Mouse (Mus musculus): ENCODE measurements at regions not wholly inside any gene's neighbourhood (a gene's known extent, or its start where the extent isn't known, plus 50 kb on each side); places are given as distances from the start of the nearest gene placed in this dataset.

DNA sequence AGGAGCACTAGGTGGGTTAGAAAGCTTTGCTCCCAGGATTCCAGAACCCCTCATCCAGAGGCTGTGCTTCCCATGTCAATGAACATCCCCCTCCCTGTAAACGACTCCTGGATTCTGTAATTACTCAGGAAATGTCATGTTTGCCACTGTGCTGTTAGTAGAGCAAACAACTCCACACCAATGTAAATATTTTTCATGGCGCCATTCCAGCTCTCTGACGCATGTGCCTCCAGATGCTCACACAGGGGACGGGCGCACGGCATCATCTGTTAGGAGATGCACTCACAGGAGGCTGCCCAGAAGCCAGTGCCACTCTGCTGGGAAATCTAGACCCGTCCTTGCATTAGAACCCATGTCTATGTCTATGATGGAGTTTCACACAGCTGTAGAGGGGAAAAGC is 51.3 kb upstream of the Rpl10-ps3 start:
- TF ChIP-seq E2F4 (IDR thresholded peaks at IDR 0.05; ENCODE audit: insufficient replicate concordance, low read depth, low read length), result no peak
- no peak for TF ChIP-seq KAT2A (IDR thresholded peaks at IDR 0.05; ENCODE audit: insufficient replicate concordance, low read length)
- no peak for TF ChIP-seq CTCF (conservative IDR thresholded peaks at IDR 0.05 in 1 of 2, IDR thresholded peaks at IDR 0.05 in 1 of 2; ENCODE audit: low read depth in 2 of 2, low read length in 2 of 2)
- no peak for TF ChIP-seq TBP (conservative IDR thresholded peaks at IDR 0.05; ENCODE audit: low read depth, low read length)
- no peak for TF ChIP-seq EP300 (IDR thresholded peaks at IDR 0.05; ENCODE audit: low read length)
- no peak for TF ChIP-seq ZC3H11A (IDR thresholded peaks at IDR 0.05; ENCODE audit: low read depth, low read length)
- TF ChIP-seq POLR2A (IDR thresholded peaks at IDR 0.05; ENCODE audit: low read depth, low read length), result no peak
